Comparison of ENCODE assay signal across 25 mouse cellular contexts in genomic region chr11:67756287-67756686, GRCm38 (mm10). TPM values are rescaled to one million over a fixed set of nuclear protein-coding genes. Genes with fewer than 3 reads are reported as not detected.
A peak's percentile ranks its signal among the peaks of the same experiment; 100 is the strongest.
DNase-seq lines count a peak whose midpoint lies in the region; ATAC-seq and TF ChIP-seq lines count a peak whose summit lies in the region.
"Had no signal": no experiment of that assay in that cellular context is flagged by ENCODE, and none has a peak within 500 bp of the region (broad histone marks: within the 10 kb centered on the region; RNA-seq: fewer than 3 reads in every experiment).

No protein-coding gene starts in this region.

- ATAC-seq in frontal cortex, adult (ENCODE audit: low TSS enrichment): peak; percentile 56; the same call in 1 of the 2 replicates
- ATAC-seq in CD4-positive, CD25-positive, alpha-beta regulatory T cell, adult 4 months: no peak
- ATAC-seq: activated CD4-positive, CD25-positive, alpha-beta regulatory T cell, adult 4 months; forebrain, embryonic 13.5 days; forebrain, embryonic 15.5 days; forebrain, postnatal 0 days; Patski had no signal

- no peak for TF ChIP-seq CTCF in cortical plate, adult 2 months (IDR thresholded peaks at IDR 0.05; ENCODE audit: extremely low read depth, insufficient read depth, low read length)

- no peak overlapping the region for H3K4me3 ChIP-seq in cortical plate, adult 2 months (ENCODE audit: insufficient read depth, low read length)
- H3K4me3 ChIP-seq: embryonic facial prominence, embryonic 10.5 days; embryonic facial prominence, embryonic 12.5 days; forebrain, embryonic 13.5 days; forebrain, embryonic 15.5 days had no signal

- H3K4me1 ChIP-seq in cortical plate, adult 2 months (ENCODE audit: control insufficient read depth, insufficient read depth, low read length): no peaks in the 10 kb centered on the region; the same call in 1 of the 2 replicates
- H3K4me1 ChIP-seq: embryonic facial prominence, embryonic 10.5 days; embryonic facial prominence, embryonic 12.5 days; forebrain, embryonic 13.5 days; forebrain, embryonic 15.5 days had no signal

- H3K27ac ChIP-seq in cortical plate, adult 2 months (ENCODE audit: insufficient read depth, low read length): peak overlapping the region; percentile 10; the same call in 1 of the 2 replicates
- H3K27ac ChIP-seq: embryonic facial prominence, embryonic 10.5 days; embryonic facial prominence, embryonic 12.5 days; forebrain, embryonic 13.5 days; forebrain, embryonic 15.5 days had no signal

- no peak for DNase-seq in frontal cortex, postnatal 36 days (ENCODE audit: low spot score in 2 of 2)
- peak; percentile 43 for DNase-seq in Muller cell, postnatal 12 days (ENCODE audit: inconsistent ontology term)
- no peak for DNase-seq in cerebellum, adult 8-10 months
- DNase-seq: adrenal gland, adult 8-10 months; adrenal gland, postnatal 14 days; adrenal gland, postnatal 36 days; B cell, adult 2 months; cerebellum, adult 11 months; cerebellum, adult 18-20 months; cerebellum, adult 9-10 months; cerebellum, postnatal 10 days; cerebellum, postnatal 25 days; forebrain, postnatal 0 days had no signal

- TF ChIP-seq POLR2A in cortical plate, adult 2 months (IDR thresholded peaks at IDR 0.05; ENCODE audit: extremely low read depth, insufficient read depth, low read length): no peak

RNA-seq across cellular contexts. Expression of gene Glp2r, which starts 14.7 kb away (rescaled TPM):
- polyA plus RNA-seq in cortical plate, adult 2 months (2012; rRNA removed): 1.3 and 2.0 TPM in 2 replicates
- polyA plus RNA-seq in CD4-positive, CD25-positive, alpha-beta regulatory T cell, adult 4 months (2017; shearing (Covaris generic)): not detected
- polyA plus RNA-seq: activated CD4-positive, CD25-positive, alpha-beta regulatory T cell, adult 4 months; embryonic facial prominence, embryonic 10.5 days; embryonic facial prominence, embryonic 14.5 days; forebrain, embryonic 11.5 days; forebrain, embryonic 13.5 days; Patski had no signal

RNA-seq across cellular contexts. Expression of gene Gsg1l2, which starts 18.1 kb away (rescaled TPM):
- polyA plus RNA-seq in cortical plate, adult 2 months (2012; rRNA removed): 0.08 TPM in 2 replicates
- not detected for polyA plus RNA-seq in CD4-positive, CD25-positive, alpha-beta regulatory T cell, adult 4 months (2017; shearing (Covaris generic))
- polyA plus RNA-seq: activated CD4-positive, CD25-positive, alpha-beta regulatory T cell, adult 4 months; brain, embryonic 14.5 days; embryonic facial prominence, embryonic 10.5 days; embryonic facial prominence, embryonic 12.5 days; embryonic facial prominence, embryonic 14.5 days; forebrain, embryonic 11.5 days; forebrain, embryonic 13.5 days; forebrain, embryonic 15.5 days; forebrain, postnatal 0 days; Patski had no signal

RNA-seq across cellular contexts. Expression of gene Dhrs7c, which starts 41.7 kb away (rescaled TPM):
- polyA plus RNA-seq in cortical plate, adult 2 months (2012; rRNA removed): 0.13 and 0.15 TPM in 2 replicates
- not detected for polyA plus RNA-seq in CD4-positive, CD25-positive, alpha-beta regulatory T cell, adult 4 months (2017; shearing (Covaris generic))
- polyA plus RNA-seq: activated CD4-positive, CD25-positive, alpha-beta regulatory T cell, adult 4 months; brain, embryonic 14.5 days; embryonic facial prominence, embryonic 10.5 days; forebrain, embryonic 11.5 days; forebrain, embryonic 13.5 days; forebrain, embryonic 15.5 days; Patski had no signal
